Mouse (Mus musculus): ENCODE measurements at regions not wholly inside any gene's neighbourhood (a gene's known extent, or its start where the extent isn't known, plus 50 kb on each side); places are given as distances from the start of the nearest gene placed in this dataset.

DNA sequence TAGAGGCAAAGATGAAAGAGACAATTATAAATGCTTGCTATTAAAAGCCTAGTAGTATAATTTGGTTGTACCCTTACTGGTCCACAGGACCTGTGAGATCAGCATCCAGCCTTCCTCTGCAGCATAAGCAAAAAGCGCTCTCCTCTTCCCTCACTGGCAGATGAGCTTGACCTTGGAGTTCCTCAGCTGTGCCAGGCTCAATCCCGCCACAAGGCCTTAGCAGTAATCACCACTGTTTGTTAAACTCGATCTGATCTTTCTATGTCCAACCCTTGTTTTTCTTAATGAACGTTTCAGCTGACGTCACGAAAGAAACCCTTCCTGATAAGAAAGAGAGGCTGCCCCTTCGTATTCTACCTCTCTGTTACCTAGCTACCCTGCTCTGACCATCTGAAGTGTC is 183.5 kb downstream of the Ifng start:
- DNase-seq = no peak

DNA sequence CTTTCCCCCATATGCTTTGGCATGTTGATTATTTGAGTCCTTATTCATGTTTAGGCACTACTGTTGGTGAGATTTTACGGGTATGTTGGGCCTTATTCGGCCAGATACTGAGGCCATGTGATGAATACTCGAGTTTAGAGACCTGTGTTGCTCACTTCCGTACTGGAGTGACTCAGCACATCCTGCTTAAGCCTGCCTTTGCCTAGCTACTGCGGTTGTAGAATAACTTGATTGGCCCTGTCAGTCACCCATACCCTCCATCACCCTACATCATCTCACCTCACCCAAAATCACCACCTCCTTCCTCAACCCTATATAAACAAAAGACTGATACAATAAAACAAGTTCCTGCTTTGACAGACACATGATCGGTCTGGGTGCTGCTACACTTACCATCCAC is 187.2 kb downstream of the Ifng start:
- DNase-seq = no peak

DNA sequence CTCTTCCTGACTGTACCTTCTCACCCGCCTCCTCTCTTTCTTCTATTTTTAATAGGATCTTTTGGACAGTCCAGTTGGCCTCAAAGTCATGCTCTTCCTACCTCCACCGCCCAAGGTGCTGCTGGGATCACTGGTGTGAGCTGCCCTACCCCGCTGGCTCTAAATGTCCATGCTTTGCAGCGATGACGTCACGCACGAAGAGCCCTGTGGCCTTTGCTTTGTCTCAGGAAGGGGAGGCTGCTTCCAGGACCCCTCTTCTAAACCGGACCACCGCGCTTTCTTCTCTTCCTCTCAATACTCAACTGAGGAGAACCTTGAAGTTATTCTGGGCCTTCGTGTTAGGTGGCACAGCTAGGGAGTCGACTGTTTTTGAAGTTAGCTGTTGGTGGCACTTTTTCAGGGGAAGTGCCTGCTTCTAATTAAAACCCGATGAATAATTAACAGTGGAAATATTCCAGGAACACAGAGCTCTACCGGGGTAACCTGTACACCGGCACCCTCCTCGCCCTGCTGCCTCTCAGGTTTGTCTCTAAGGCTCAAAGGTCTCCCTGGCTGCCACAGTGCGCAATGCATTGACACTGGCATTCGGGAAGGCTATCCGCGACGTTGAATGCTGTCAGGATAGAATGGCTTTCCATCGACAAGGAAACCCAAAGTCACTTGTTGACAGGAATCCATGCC is 188.7 kb downstream of the Ifng start:
- no peak for DNase-seq

DNA sequence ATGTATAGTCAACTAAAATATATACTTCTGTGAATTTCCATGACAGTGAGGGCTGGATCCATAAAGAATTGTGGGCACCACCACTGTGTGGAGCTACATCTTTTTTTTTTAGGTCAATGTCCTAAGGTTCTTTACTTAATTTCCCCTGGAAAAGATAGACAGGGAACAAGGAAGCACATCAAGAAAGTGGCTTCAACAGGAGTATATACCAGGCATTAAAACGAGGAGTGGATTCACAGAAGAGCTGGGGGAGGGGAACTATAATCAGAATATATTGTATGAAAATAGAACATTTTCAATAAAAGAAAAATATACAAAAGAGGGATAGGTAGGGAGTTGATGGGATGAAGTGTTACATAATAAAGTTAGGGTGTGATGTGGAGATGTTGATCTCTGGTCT is 190.9 kb downstream of the Ifng start:
- no peak for DNase-seq

DNA sequence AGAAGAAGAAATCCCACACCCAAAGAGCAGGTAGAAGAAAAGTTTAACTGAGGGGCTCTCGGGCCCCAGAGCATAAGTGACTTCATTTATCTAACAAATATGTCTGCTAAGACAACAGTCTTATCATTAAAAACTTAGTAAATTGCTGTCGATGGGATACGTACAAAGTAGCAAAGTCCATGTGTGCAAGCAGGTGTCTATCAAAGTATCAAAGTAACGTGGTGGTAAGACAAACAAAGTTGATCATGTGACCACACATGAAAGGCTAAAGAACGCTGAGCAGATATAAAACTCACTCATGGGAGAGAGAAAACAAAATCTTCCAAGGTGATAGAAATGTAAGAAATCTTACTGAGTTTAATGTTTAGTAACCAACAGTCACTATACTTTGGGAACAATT is 191.3 kb downstream of the Ifng start:
- DNase-seq = no peak

DNA sequence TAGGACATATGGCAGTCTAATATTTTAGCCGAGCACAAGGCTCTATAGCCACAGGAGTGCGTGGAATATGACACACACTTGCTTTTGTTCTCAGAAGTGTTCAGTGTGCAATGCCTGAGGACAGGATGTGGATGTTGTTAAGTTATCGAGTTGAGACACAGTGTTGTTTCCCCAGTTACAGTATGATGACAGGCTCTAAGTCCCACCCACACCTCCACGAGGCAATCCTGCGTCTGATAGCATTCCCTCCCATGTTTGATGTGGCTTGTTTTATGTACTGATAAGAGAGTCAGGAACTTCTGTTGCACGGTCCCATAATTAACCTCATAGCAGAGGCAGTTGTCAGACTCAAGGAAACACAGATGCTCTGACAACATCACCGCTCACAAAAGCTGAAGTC is 192.6 kb downstream of the Ifng start:
- no peak for DNase-seq

DNA sequence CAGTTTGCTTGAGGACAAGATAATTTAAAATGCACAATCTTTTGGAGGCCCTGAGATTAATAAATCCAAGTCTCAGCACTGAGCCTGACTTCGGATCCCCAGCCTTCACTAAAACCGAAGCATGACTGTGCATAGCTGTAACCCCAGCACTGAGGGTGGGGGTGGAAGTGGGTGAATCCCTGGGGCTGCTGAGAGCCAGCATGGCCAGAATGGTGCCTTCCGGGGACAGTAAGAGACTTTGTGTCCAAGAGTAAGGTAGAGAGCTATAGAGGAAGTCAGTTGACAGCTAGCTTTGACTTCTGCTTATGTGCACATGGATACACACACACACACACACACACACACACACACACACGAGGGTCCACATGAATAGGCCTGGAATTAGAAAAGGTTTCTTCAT is 198.3 kb downstream of the Ifng start:
- DNase-seq = no peak

DNA sequence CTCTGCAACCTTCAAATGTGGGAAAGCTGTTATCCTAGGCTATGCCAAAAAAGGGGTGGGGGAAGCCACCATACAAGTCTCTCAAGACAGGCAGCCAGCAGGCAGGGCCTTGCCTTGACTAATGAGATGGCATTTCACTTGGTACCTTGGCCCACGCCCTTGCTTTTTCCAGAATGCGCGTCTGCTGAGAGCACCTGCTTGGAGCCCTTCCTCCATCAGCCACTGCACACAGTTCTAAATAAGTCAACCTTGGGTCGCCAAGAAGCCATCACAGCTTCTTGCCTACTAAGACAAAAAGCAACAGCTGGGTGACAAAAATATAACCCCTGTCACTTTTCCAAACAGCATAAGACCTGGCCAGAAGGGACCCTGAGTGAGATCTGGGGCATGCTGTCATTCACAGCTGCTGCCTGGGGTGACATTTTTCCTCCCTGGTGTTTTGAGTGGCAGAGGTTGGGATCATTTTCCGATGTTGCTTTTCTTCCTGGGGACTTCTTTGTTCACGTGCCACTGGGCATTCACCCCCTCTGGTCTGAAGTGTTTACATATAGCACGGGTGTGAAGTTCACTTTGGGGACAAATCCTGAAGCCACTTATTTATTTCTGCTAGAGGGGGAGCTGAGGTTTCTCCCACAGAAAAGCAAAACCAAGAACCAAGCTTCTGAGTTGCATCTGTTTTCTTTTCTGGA is 199.4 kb downstream of the Ifng start:
- no peak for DNase-seq

DNA sequence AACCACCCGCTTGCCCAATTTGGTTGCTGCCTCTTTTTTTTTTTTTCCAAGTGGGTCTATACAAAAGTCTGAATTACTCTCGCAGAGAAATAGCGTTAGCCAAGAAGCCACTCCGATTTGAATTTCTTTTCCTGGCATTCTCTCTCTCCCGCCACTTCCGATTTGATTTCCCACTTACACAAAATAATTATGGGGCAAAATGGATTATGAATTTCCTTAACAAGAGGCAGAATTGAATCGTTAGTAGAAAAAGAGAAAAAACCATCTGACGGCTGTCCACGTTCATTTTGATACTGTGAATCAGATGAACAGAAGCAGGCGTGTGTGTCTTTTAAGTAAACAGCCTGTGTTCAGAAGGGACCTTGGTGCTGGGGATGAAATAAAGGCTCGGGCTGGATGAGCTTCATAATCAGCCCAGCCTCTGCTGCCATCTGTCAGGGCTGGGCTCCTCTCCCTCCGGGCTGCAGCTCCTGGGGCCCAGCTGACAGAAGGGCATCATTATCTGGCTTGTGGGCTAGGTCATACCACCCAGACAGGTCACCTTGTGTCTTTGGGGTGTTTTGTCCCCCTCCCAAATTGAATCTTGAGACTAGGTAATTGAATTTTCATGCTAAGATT is 200.1 kb downstream of the Ifng start:
- DNase-seq = no peak

DNA sequence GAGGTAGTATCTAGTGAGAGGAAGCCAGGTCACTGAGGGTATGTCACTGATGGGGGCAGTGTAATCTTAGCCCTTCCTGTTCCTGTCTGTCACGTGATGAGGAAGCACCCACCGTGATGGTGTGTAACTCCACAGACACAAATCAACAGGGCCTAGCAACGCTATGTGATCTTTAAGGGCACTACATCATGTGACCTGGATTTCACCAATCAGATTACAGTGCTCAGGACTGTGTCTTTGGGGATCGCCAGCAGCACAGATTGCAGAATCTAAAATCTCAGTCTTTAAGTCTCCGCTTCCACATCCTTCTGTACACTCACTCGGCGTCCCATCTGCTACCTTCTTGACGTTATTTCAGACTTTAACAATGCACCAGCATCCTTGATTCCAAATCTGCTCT is 202.8 kb downstream of the Ifng start:
- DNase-seq = no peak

DNA sequence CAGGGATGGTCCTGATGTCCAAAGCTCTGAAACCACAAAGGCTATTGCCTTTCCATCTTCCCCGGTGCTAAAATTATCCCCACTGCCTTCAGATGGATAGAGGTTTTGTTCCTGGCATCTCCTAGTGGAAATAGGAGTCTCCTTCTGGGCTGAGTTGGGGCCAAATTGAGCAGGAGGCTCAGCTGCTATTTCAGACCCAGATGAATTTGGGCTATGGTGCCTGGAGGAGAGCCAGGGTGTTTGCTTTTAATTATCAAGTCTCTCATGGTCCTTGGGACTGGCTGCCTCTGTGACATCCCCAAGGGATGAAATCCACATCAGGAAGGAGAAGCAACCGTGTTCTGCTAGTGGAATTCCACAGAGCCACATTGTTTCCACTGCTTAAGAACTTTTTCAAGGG is 207.3 kb downstream of the Ifng start:
- no peak for DNase-seq

DNA sequence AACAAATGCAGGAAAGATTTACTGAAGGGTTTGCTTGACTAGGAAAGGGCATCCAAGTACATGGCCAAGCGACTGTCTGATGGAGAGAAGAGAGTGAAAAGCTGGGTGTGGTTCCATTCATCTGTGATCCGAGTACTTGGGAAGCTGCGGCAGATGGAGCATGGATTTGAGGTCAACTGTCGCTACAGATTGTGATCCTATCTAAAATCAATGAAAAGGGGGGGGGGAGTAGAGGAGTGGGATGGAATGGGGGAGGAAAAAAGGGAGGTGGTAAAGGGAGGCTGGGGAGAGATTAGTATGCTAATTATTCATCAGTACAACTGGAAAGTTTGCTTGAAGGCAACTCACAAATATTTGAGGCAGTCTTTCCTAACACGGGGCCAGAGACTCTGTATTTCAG is 213.4 kb downstream of the Dyrk2 start:
- no peak for DNase-seq

DNA sequence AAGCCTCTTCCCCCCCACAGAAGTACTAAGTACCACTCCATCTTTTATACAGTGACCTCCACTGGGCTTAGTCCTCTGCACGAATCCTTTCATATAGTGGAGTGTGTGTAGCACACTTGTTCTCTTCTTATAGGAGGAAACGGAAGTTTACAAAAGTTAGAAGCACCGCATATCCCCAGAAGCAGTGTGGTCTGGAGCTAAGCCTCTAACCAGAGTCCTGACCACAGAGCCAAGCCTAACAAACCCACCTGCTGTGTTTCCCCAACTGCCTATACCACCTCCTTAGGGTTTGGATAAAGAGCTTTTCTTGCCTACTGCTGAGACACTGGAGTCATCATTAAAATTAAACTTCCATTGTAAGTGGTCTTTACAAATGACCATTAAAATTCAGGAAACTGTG is 204.0 kb downstream of the Dyrk2 start:
- DNase-seq = no peak

DNA sequence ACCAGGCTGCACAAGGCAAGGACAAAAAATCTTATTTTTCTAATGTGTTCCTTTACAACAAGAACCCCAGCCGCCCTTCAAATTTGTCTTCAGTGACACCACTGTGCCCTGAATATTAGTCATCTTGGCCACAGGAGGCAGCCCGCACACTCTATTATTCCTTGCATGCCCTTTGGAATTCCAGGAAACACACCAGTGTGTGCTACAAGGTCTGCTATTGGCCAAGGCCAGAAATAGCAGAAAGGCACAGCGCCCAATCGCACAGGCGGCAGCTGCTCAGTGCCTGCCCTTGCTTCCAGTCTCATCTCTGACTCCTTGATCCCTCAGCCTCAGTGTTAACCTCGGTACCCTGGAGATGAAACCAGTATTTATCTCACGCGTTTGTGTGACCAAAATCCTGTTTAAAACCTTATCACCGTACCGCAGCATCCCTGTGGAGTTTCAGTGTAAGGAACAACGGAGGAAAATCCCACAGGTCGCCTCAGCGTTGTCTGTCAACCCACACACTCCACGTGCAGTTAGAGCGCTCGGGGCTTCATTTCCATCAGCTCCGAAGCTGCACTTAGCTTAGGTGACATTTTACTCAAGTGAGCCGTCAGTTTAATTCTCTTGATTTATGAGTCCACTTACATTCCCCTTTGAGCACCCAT is 194.1 kb downstream of the Dyrk2 start:
- DNase-seq = peak; percentile 78

DNA sequence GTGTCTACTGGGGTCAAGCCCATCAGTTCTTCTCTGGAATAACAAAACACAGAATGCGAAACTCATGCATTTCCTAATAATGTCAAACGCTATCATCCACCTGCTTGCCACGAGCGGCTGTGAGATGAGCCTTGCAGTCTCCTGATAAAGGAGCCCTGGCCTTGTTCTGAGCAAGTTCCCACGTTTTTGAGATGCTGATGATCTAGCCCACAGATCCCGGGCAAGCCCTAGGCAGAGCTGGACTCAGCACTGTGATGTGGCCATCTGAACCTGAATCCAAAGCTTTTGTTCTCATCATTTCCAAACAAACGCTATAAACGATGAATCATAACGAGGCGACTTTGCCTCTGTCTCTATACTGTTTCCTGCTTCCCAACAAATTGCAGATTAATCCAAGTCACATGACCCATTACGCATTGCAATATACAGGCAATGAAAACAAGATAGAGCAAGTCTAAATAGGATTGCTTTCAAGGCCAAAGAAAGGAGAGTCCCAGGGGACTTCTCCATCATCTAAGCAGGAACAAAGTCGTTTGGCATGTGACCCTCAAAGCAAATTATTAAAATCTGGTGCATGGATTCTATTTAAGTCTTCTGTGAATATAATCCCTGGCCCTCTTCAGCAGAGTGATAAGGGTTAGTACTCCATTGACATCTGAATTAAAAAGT is 191.1 kb downstream of the Dyrk2 start:
- no peak for DNase-seq

DNA sequence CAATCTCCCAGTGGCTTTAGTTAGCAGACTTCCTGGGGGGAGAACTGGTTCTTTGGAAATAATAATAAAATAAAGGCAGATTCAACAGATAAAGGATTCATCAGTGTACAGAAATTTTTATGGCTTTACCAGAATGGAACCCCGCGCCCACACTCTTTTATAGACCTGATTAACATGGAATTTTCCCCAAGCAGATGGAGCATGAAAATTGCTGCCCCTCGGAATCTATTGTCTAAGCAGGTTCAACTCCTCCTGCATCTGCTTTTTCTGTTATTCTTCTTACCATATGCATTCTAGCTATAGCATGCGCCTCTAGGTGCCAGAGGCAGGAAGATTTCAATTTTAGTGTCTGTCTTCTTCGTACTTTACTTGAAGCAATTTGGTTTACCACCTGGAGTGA is 190.5 kb downstream of the Dyrk2 start:
- DNase-seq = no peak

DNA sequence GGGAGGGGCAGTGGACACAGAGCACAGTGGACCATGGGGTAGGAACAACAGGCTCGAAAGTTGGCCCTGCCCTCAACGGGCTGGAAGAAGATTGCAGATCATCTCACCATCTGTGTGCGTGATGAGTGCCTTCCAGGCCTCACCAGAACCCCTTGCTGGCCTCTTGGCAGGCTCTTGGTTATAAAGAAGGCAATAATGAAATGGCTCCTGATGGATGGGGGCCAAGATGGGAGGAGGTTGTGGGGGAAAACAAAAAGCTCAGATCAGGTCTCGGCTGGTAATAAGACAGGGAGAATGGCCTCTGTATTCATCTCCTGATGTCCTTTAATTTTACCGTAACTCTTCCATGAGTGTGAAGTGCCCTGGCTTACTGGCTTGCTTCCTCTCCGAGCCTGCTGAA is 189.1 kb downstream of the Dyrk2 start:
- no peak for DNase-seq

DNA sequence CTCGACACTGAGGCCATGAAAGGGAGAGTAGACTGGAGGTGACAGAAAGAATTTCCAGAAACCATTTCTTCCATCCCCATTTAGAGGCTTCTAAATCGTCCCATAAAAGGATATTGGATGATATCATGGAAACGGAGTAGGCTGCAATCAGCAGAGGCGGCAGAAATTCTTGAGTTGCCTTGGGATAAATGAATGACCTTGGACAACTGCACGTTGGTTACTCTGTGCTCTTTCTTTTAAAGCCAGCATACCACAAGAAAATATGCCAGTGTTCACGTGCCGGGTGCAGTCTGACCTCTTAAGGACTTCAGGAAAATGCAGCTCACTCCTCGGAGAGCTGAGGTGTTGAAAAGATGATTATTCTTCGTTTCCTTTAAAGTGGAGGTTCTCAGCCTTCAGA is 186.7 kb downstream of the Dyrk2 start:
- peak; percentile 17 for DNase-seq

DNA sequence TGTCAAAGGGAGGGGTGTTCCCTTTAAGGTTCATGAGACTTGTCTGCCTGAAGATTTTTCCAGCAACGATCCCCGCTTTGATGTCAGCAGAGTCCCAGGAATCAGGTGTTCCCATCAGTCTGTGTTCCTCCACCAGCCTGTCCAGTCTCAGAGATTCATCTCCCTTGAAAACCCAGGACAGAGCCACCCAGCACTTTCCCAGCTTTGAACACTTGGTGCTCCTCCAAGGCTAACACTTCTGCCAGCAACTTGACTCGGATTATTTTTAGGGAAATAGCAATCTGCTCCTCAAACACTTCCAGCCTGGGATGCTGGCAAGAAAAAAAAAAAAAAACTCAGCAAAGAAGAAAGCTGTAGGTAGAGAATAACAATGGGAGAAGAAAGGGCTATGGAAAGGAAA is 170.7 kb downstream of the Dyrk2 start:
- no peak for DNase-seq

DNA sequence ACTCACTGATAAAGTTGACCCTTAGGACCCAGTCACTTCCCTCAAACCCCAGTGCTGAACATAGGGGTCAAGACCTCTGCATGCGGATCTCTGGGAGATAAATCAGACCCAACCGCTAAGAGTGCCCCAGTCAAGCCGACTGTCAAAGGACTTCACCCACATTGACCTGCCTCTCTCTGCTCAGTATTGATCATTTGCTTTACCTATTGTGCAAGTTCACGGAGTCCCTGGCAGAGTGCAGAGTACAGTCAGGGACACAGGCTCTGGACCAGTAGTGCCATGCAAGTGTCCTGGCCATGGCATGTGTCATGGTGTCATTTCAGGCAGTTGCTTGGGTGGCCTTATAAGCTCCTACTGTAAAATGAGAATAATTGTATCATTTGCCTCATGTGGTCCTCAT is 169.9 kb downstream of the Dyrk2 start:
- no peak for DNase-seq

DNA sequence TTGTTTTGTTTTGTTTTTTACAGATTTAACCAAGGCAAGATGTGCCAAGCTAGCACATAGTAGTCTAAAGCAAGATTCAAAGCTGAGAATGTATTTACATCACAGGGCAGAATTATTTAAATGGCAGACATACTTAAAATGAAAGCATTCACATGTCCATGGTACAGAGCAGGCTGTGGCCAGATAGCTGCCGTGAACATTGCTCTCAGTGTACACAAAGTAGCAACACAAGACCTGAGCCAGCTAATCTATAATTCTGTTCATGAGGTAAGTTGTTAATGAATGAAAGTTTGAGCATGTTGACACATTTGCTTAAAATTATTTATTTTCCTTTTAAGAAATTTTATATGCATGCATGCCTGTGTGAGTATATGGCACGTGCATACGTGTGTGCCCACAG is 164.0 kb downstream of the Dyrk2 start:
- no peak for DNase-seq

DNA sequence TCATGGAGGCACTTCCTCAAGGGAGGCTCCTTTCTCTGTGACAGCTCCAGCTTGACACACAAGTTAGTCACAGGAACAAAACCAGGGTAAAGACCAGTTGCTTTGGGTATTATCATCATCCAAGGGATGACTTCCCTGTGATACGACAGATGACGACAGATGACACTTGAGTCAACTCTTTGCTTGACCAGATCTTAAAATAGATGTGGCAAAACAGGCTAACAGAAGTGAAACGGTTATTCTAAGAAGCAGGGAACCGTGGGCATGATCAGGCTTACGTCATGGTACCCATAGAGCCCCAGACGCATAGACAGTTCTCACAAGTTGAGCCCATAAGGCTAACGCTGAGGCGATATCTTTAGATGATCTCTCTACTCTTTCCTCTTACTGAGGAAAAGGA is 160.3 kb downstream of the Dyrk2 start:
- no peak for DNase-seq

DNA sequence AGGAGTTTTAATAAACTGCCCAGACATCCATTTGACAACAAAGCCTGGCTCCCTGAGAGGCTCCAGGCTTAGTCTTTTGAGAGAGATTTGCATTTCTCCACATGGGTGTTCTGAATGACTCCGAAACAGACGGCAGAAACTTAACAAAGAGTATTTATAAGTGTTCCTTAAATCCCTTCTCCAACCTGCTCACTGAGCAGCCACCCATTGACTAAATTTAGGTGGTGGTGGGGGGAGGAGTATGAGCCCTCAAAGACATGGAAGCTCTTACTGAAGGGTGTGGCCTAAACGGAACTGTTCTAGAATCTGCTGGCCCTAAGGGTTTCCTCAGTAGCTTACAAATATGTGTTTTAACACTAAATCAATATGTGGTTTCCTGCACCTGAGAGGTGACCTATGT is 158.5 kb downstream of the Dyrk2 start:
- no peak for DNase-seq
